Mouse (Mus musculus) midbrain, postnatal 0 days (tissue): ENCODE results near the gene Anks1. TPM values are rescaled to one million over a fixed set of nuclear protein-coding genes. Genes with fewer than 3 reads are reported as not detected.

ENCODE experiments used
- ATAC-seq: fragments of 200-750 bp; cut with Nextera tagmentation; 2 replicates; pipeline ENCODE4 v1.8.0; 2017; ENCODE audit warnings: moderate number of reproducible peaks, mild to moderate bottlenecking, moderate TSS enrichment, moderate library complexity; ENCODE audit not compliant: low FRiP score
- DNase-seq: peaks from one replicate; pipeline ENCODE4 v3.0.0-alpha.2; 2015; ENCODE audit warnings: low spot score
- H3K27ac ChIP-seq: fragments of 300-500 bp; sonication (generic); 2 replicates; pipeline ENCODE4 v1.5.1; 2014; ENCODE audit warnings: low read depth, mild to moderate bottlenecking, low read length, mixed read lengths
- H3K27me3 ChIP-seq: fragments of 300-500 bp; sonication (generic); 2 replicates; pipeline ENCODE4 v1.6.1; 2014; ENCODE audit warnings: low read length, control low read depth, mixed read lengths; ENCODE audit not compliant: insufficient read depth
- H3K36me3 ChIP-seq: fragments of 300-500 bp; sonication (generic); 2 replicates; pipeline ENCODE4 v1.6.1; 2014; ENCODE audit warnings: low read length, control low read depth, mixed read lengths; ENCODE audit not compliant: insufficient read depth
- H3K4me1 ChIP-seq: fragments of 300-500 bp; sonication (generic); 2 replicates; pipeline ENCODE4 v1.6.1; 2014; ENCODE audit warnings: mild to moderate bottlenecking, control low read depth, antibody characterized with exemption, low read length, mixed read lengths; ENCODE audit not compliant: insufficient read depth
- H3K4me2 ChIP-seq: fragments of 300-500 bp; sonication (generic); 2 replicates; pipeline ENCODE4 v1.6.1; 2014; ENCODE audit warnings: low read depth, mild to moderate bottlenecking, low read length, mixed read lengths; ENCODE audit not compliant: poor library complexity, severe bottlenecking
- H3K4me3 ChIP-seq: fragments of 300-500 bp; sonication (generic); 2 replicates; pipeline ENCODE4 v1.5.1; 2014; ENCODE audit warnings: low read depth, mild to moderate bottlenecking, low read length, moderate library complexity
- H3K9ac ChIP-seq: fragments of 300-500 bp; sonication (generic); replicated peaks from 2 replicates; pipeline ENCODE4 v1.6.1; 2014; ENCODE audit warnings: mild to moderate bottlenecking, low read length, moderate library complexity, mixed read lengths; ENCODE audit not compliant: poor library complexity, severe bottlenecking
- H3K9me3 ChIP-seq: fragments of 300-500 bp; sonication (generic); 2 replicates; pipeline ENCODE4 v1.6.1; 2016; ENCODE audit warnings: low read length, control low read depth
- CTCF ChIP-seq: IDR thresholded peaks from 2 replicates; pipeline ENCODE4 v1.5.1; 2016; ENCODE audit warnings: antibody characterized with exemption, mild to moderate bottlenecking
- WGBS: fragments of 180-500 bp; shearing (Covaris S2); extraction: QIAGEN DNeasy Blood & Tissue Kit; methylation state at CpG from one replicate; pipeline ENCODE4 v1.1.7; 2014; 5-methylcytosine and 5-hydroxymethylcytosine counted together
- polyA plus RNA-seq: library from polyadenylated mRNA; unstranded; fragments of >200 nt; fragmentation: Nextera tagmentation; extraction: Ambion mirVana; gene quantifications from 2 replicates; pipeline ENCODE4 v1.2.1, GENCODE M21; 2015
- total RNA-seq: library from RNA; depleted of rRNA; stranded (reverse); fragments of >200 nt; gene quantifications from 2 replicates; pipeline ENCODE4 v1.2.3, GENCODE M21; 2014

Anks1 gene
- total and polyA plus RNA-seq, 2 experiments from 2014 or later = 44.1 to 109 TPM

- H3K9ac ChIP-seq = no peak overlapping the region
- H3K4me1 ChIP-seq = no peaks in the 10 kb centered on the region
- ATAC-seq (no peak), DNase-seq (no peak)
- no peak overlapping the region for H3K4me2 ChIP-seq
- no peaks in the 10 kb centered on the region for H3K36me3 ChIP-seq
- 95% methylated on average over 13 of the region's 13 CpGs for WGBS
- TF ChIP-seq CTCF = no peak
- no peak overlapping the region for H3K4me3 ChIP-seq
- no peak overlapping the region for H3K27ac ChIP-seq
- H3K9me3 ChIP-seq = no peaks in the 10 kb centered on the region
- no peaks in the 10 kb centered on the region for H3K27me3 ChIP-seq
Measured at GRCm38 (mm10) chr17:28097308-28097707, 188.2 kb downstream of the Anks1 start.

- no peak for DNase-seq
- Histone ChIP-seq H3K27me3 (no peaks in the 10 kb centered on the region), H3K9ac (no peak overlapping the region), H3K4me1 (no peaks in the 10 kb centered on the region), H3K27ac (no peak overlapping the region), H3K4me3 (no peak overlapping the region), H3K9me3 (no peaks in the 10 kb centered on the region), H3K36me3 (no peaks in the 10 kb centered on the region), H3K4me2 (no peak overlapping the region)
- WGBS = 51% methylated on average over 3 of the region's 3 CpGs
- ATAC-seq = no peak
- no peak for TF ChIP-seq CTCF
Measured at GRCm38 (mm10) chr17:28099086-28099485, 190.0 kb downstream of the Anks1 start.

- Histone ChIP-seq H3K4me2 (no peak overlapping the region), H3K36me3 (no peaks in the 10 kb centered on the region), H3K4me3 (no peak overlapping the region), H3K9me3 (no peaks in the 10 kb centered on the region), H3K4me1 (no peaks in the 10 kb centered on the region), H3K27me3 (no peaks in the 10 kb centered on the region), H3K9ac (no peak overlapping the region), H3K27ac (no peak overlapping the region)
- 74% methylated on average over 1 of the region's 1 CpGs for WGBS
- TF ChIP-seq CTCF = peak; percentile 49
- DNase-seq (no peak), ATAC-seq (no peak)
Measured at GRCm38 (mm10) chr17:28100669-28101068, 191.6 kb downstream of the Anks1 start.

GRCm38 (mm10) chr17:28101284-28101887 lies 192.3 kb downstream of the Anks1 start:
- DNase-seq = peak; percentile 35
- no peak overlapping the region for H3K4me3 ChIP-seq
- no peak overlapping the region for H3K9ac ChIP-seq
- 0 out of 2 replicates have a peak overlapping the region, but pooled peaks have one; percentile 14 for H3K27ac ChIP-seq
- no peaks in the 10 kb centered on the region for H3K27me3 ChIP-seq
- no peaks in the 10 kb centered on the region for H3K4me1 ChIP-seq
- TF ChIP-seq CTCF = no peak
- no peaks in the 10 kb centered on the region for H3K36me3 ChIP-seq
- H3K9me3 ChIP-seq = no peaks in the 10 kb centered on the region
- WGBS = 27% methylated on average over 12 of the region's 12 CpGs
- H3K4me2 ChIP-seq = no peak overlapping the region
- no peak for ATAC-seq

- no peak overlapping the region for H3K9ac ChIP-seq
- H3K27me3 ChIP-seq = no peaks in the 10 kb centered on the region
- H3K4me1 ChIP-seq = no peaks in the 10 kb centered on the region
- H3K9me3 ChIP-seq = no peaks in the 10 kb centered on the region
- 19% methylated on average over 10 of the region's 10 CpGs for WGBS
- ATAC-seq (no peak), DNase-seq (no peak)
- no peak overlapping the region for H3K4me2 ChIP-seq
- no peak for TF ChIP-seq CTCF
- no peak overlapping the region for H3K4me3 ChIP-seq
- H3K36me3 ChIP-seq = no peaks in the 10 kb centered on the region
- H3K27ac ChIP-seq = 0 out of 2 replicates have a peak overlapping the region, but pooled peaks have one; percentile 18
Measured at GRCm38 (mm10) chr17:28101902-28102319, 192.8 kb downstream of the Anks1 start.

- 89% methylated on average over 6 of the region's 6 CpGs for WGBS
- ATAC-seq = no peak
Measured at GRCm38 (mm10) chr17:28104416-28104815, 195.3 kb downstream of the Anks1 start.

More at GRCm38 (mm10) chr17:28104416-28104815, 195.3 kb downstream of the Anks1 start:
- no peak for TF ChIP-seq CTCF
- no peak overlapping the region for H3K4me2 ChIP-seq
- H3K4me3 ChIP-seq = no peak overlapping the region
- H3K27me3 ChIP-seq = no peaks in the 10 kb centered on the region
- no peak overlapping the region for H3K9ac ChIP-seq
- no peaks in the 10 kb centered on the region for H3K4me1 ChIP-seq
- no peaks in the 10 kb centered on the region for H3K9me3 ChIP-seq
- no peaks in the 10 kb centered on the region for H3K36me3 ChIP-seq
- no peak for DNase-seq
- H3K27ac ChIP-seq = no peak overlapping the region
